Mouse (Mus musculus) central nervous system, embryonic 14 days (tissue): ENCODE results near the gene Gm5901. TPM values are rescaled to one million over a fixed set of nuclear protein-coding genes. Genes with fewer than 3 reads are reported as not detected.

Experiments used
- polyA plus RNA-seq: library from polyadenylated mRNA; depleted of rRNA; stranded (reverse); fragments of >200 nt; gene quantifications from 2 replicates; pipeline ENCODE4 v1.2.3, GENCODE M21; 2012; rRNA removed

The Gm5901 gene
- polyA plus RNA-seq, result 0.05 TPM in 1 of 2 replicates, not detected in the other

GRCm38 (mm10) chr7:105374866-105375265, at the start of gene Gm5901:
TSS of gene Gm5901 (plus strand) at chr7:105375038.

GRCm38 (mm10) chr7:105334004-105334403, 40.8 kb upstream of the Gm5901 start, which contains the start of gene Olfr690:
TSS of gene Olfr690 (minus strand) at chr7:105334104.

GRCm38 (mm10) chr7:105342170-105342569, 32.7 kb upstream of the Gm5901 start, which contains the start of gene Olfr691:
TSS of gene Olfr691 (minus strand) at chr7:105342270.

GRCm38 (mm10) chr7:105367930-105368329, 6.9 kb upstream of the Gm5901 start, which contains the start of gene Olfr692:
TSS of gene Olfr692 (plus strand) at chr7:105368230.

GRCm38 (mm10) chr7:105399935-105400624, 25.2 kb downstream of the Gm5901 start, which contains the start of gene Fam160a2:
TSS of gene Fam160a2 (minus strand) at chr7:105400054.

GRCm38 (mm10) chr7:105404268-105404667, 29.4 kb downstream of the Gm5901 start, which contains the start of gene Cnga4:
TSS of gene Cnga4 (plus strand) at chr7:105404568.

GRCm38 (mm10) chr7:105425424-105426043, 50.7 kb downstream of the Gm5901 start, which contains the start of gene Cckbr:
TSS of gene Cckbr (plus strand) at chr7:105425731.

Other genes starting within 250 kb of the Gm5901 start
- gene Olfr683, start 228.0 kb upstream of the Gm5901 start, polyA plus RNA-seq, result not detected in 2 replicates
- gene Olfr684, start 211.4 kb upstream of the Gm5901 start, polyA plus RNA-seq, result not detected in 2 replicates
- gene Olfr685, start 189.0 kb upstream of the Gm5901 start, polyA plus RNA-seq, result not detected in 2 replicates
- gene Olfr686, start 167.6 kb upstream of the Gm5901 start, polyA plus RNA-seq, result not detected in 2 replicates
- gene Olfr688, start 86.9 kb upstream of the Gm5901 start, polyA plus RNA-seq, result not detected in 2 replicates
- not detected in 2 replicates for gene Olfr689, start 63.9 kb upstream of the Gm5901 start, polyA plus RNA-seq
- gene Olfr690, start 40.9 kb upstream of the Gm5901 start, polyA plus RNA-seq, result 0.16 and 0.17 TPM in 2 replicates
- 0.14 and 0.17 TPM in 2 replicates for gene Olfr691, start 32.8 kb upstream of the Gm5901 start, polyA plus RNA-seq
- gene Olfr692, start 6.8 kb upstream of the Gm5901 start, polyA plus RNA-seq, result not detected in 2 replicates
- 36.0 and 37.7 TPM in 2 replicates for gene Fam160a2, start 25.0 kb downstream of the Gm5901 start, polyA plus RNA-seq
- 0.18 and 0.34 TPM in 2 replicates for gene Cnga4, start 29.5 kb downstream of the Gm5901 start, polyA plus RNA-seq
- gene Cckbr, start 50.7 kb downstream of the Gm5901 start, polyA plus RNA-seq, result 1.7 and 1.9 TPM in 2 replicates
- 22.6 and 32.7 TPM in 2 replicates for gene Cavin3, start 107.3 kb downstream of the Gm5901 start, polyA plus RNA-seq
- gene Smpd1, start 179.3 kb downstream of the Gm5901 start, polyA plus RNA-seq, result 37.1 and 42.4 TPM in 2 replicates
- gene Apbb1, start 206.6 kb downstream of the Gm5901 start, polyA plus RNA-seq, result 215 and 247 TPM in 2 replicates
- 0.63 and 0.69 TPM in 2 replicates for gene Hpx, start 225.1 kb downstream of the Gm5901 start, polyA plus RNA-seq